Mouse (Mus musculus): ENCODE data around the gene Shcbp1l.

GRCm38 (mm10) chr1:153461796-153462195 lies 36.8 kb downstream of the Shcbp1l start:
- no peak for TF ChIP-seq CTCF (IDR thresholded peaks at IDR 0.05; ENCODE audit: extremely low read depth, insufficient read depth, insufficient read length, insufficient replicate concordance)
- no peak for TF ChIP-seq POLR2A (IDR thresholded peaks at IDR 0.05; ENCODE audit: low read depth, low read length)

All from spleen, adult 2 months (tissue).